Mouse (Mus musculus): Measurements from ENCODE around the gene Sept4. TPM values are rescaled to one million over a fixed set of nuclear protein-coding genes. Genes with fewer than 3 reads are reported as not detected.

Gene Sept4
- total RNA-seq, 2 experiments from 2014 or later: 41.8 to 45.8 TPM

DNA sequence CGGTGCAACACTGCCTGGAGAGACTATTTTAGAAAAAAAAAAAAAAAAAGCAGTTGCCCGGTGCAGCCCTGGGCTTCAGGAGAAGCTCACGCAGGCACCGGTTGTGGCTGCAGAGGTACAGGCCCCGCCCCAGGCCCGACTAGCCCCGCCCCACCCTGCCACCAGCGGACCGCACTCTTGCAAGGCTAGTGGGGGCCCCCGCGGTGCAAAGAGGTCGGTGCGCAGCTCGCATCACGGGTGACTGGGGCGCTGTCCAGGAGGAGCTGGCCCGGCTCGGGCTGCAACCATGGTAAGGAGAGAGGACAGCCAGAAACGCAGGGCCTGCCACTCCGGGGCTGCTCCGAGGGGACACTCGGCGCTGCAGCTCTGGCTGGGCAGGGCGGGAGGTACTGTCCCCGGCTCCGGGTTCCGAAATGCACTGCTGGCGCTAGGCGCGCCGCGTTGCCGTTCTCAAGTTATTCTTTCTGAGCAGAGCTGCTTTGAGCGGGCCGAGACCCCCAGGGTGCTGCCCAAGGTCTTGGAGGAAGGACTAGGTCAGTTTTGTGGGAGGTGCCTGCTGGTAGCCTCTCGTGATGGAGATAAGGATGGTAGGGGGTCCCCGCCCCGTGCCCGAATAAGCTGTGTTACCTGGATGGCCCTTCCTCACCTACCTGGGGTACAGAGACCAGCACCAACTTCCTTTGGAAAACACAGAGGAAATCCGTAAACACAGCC is 9.7 kb downstream of the Sept4 start:
- intact Hi-C loops (cut with DNase I): no loop called here
- DNase-seq: peak; percentile 74 to 75

DNA sequence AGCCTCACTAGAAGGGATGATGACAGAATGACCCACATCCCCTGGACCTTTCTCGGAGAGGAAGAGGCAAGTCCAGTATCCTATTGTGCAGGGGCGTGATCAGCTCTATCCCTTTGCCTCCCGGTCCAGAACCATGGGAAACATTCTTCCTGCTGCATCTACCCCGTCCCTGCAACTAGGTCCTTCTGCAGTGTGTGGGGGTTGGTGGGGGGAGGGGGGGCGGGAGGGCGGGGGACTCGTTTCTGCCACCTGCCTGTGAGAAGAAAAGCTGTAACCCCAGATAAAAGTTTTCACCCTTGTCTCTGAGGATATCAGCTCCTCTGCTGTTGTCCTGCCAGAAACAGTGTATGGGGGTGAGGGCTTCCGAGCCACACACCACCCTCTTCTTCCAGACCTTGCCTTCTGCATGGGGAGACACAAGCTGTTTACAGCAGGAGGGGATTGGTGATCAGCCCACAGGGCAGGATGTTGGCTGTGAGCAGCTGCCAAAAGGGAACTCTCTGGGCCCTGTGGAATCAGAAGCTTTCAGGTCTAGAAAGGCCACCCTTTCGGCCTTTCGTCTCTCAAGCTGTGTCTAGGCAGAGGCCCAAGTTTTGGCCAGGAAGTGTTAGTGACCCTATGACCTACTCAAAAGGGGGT is 10.4 kb downstream of the Sept4 start:
- DNase-seq: peak; percentile 40 to 56
- intact Hi-C loops (cut with DNase I): no loop called here

- no peak for DNase-seq
- intact Hi-C loops (cut with DNase I): no loop called here
These were observed 11.0 kb downstream of the Sept4 start for GRCm38 (mm10) chr11:87579713-87580112.

GRCm38 (mm10) chr11:87580543-87581085 is 11.9 kb downstream of the Sept4 start:
- no peak for DNase-seq
- intact Hi-C loops (cut with DNase I): no loop called here

DNA sequence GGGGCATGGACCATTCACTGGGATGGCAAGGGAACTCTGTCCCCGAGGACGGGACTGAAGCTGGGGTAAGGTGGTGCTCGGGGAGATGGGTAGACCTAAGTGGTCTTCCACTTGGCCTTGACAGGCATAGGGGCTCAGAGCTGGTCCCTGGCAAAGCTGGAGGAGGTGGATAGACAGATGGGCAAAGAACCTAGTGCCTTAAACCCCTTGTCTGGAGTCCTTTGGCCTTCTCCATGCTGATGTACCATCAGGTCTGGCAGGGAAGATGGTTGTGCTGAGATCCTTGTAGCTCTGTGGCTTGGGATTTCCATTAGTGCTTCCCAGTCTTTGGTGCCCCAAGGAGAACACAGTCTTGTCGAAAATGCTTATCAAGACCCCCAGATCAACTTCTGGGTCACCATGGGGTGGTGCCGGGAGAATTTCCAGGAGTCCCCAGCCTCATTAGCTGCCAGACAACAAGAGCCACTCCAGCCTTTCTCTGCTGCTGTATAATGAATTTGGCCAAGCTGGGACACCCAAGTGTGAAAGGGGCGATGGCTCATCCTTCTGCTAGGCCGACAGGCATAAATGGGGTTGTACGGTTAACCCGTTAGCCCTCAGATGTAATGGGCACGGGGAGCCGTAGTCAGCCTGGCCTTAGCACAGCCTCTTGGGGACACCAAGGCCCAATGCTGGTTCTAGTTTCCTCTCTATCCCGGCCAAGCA is 12.6 kb downstream of the Sept4 start:
- intact Hi-C loops (cut with DNase I): no loop called here

DNA sequence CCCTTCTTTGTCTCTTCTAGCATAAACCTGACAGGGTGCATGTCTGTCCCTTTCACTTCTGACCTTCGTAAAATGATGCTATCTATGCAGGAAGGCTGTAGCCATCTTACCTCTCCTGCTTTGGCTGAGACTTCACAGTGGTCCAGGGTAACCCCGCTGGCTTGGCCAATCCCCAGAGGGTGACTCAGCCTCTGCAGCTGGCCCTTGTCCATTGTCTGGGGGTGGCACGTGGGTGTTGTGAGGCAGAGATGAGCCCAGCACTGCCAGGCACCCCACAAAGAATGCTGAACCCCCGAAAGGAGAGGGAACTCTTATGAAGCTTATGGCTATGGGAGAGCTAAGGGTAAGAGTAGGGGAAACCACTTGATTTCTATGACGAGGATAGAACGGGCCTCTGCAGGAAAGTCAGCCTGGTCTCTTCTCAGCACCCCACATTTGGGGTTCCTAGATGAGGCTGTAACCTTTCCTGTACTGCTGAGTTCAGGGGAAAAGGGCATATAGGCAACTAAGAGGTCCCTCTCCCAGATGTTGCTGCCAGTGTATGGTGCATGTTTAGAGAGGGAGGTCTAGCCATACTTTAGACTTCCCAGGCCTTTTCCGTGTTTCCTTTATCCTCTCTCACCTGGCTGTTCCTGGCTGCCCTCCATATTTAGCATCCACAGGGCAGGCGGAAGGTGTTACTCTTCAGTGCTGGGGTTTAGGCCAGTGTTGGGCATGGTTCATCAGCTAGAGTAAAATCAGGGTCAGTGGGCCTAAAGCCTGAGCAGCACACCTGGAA is 13.4 kb downstream of the Sept4 start:
- intact Hi-C loops (cut with DNase I): no loop called here
- no peak for DNase-seq

More for the DNA sequence above, 12.6 kb downstream of the Sept4 start:
- no peak for DNase-seq

DNA sequence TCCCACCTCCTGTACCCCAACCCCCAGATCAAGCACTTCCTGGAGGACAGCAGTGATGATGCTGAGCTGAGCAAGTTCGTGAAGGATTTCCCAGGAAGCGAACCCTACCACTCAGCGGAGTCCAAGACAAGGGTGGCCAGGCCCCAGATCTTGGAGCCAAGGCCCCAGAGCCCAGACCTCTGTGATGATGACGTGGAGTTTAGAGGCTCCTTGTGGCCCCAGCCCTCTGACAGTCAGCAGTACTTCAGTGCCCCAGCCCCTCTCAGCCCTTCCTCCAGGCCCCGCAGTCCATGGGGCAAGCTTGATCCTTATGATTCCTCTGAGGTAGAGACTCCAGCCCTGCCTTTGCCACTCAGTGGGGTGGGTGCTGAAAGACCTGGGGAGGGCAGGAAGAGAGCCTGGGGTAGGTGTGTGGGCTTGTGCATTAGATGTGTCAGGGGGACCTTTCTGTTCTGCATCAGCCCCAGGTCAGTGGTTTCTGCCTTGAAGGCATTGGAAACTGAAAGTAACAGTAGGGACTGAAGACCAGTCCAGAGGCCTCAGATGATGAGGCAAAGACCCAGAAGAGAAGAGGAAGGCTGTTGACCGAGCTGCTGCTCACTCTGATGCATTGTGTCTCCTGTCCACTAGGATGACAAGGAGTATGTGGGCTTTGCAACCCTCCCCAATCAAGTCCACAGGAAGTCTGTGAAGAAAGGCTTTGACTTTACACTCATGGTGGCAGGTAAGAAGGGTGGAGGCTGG is 14.8 kb downstream of the Sept4 start:
- DNase-seq: no peak
- intact Hi-C loops (cut with DNase I): no loop called here

DNA sequence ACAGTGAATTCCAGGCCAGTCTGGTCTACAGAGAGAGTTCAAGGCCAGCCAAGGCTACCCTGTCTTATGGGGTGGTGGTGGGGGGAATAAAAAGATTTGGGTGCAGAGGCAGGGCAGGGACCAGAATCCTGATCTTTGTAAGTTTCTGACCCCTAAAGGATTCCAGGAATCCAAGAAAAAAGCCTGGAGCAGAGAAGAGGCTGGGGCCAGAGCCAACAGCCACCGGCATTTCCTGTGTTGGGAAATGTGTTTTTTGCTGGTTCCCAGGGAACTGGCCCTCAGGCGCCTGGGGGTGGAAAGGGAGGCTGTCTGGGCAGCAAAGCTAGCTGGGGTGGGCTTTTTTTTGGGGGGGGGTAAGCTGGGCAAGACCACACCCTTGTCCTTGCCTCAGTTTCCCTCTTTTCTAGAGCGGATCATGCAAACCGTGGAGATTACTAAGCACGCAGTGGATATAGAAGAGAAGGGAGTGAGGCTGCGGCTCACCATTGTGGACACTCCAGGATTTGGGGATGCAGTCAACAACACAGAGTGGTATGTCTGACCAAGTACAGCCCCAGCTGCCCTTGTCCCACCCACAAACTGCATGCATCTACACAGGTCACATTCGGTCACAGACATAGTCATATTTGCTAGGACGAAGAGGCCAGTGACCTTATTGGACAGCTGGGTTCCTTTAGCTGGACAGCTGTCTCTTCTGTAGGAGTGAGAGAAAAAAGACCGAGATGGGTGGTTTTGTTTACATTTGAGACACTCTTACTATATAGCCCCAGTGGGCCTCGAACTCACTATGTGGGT is 16.2 kb downstream of the Sept4 start:
- intact Hi-C loops (cut with DNase I): no loop called here

GRCm38 (mm10) chr11:87587211-87587874 is 18.6 kb downstream of the Sept4 start:
- intact Hi-C loops (cut with DNase I): no loop called here
- no peak for DNase-seq

More for the DNA sequence above, 16.2 kb downstream of the Sept4 start:
- DNase-seq: peak; percentile 65 to 67

DNA sequence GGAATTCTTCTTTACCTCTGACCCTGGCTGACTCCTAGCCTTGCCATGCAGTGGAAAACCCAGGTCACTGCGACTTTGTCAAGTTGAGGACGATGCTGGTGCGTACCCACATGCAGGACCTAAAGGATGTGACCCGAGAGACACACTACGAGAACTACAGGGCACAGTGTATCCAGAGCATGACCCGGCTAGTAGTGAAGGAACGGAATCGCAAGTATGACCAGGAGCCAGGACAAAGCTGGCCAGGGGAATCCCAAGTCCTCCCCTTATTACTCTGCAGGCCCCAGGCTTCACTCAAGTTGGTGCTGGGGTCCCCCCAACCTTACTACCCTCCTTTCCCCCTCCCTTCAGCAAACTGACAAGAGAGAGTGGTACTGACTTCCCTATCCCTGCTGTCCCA is 20.9 kb downstream of the Sept4 start:
- intact Hi-C loops (cut with DNase I): loop anchor here (5.0 kb wide), 4 partner anchors 67 to 372 kb away; no protein-coding TSS in a partner anchor
- no peak for DNase-seq

DNA sequence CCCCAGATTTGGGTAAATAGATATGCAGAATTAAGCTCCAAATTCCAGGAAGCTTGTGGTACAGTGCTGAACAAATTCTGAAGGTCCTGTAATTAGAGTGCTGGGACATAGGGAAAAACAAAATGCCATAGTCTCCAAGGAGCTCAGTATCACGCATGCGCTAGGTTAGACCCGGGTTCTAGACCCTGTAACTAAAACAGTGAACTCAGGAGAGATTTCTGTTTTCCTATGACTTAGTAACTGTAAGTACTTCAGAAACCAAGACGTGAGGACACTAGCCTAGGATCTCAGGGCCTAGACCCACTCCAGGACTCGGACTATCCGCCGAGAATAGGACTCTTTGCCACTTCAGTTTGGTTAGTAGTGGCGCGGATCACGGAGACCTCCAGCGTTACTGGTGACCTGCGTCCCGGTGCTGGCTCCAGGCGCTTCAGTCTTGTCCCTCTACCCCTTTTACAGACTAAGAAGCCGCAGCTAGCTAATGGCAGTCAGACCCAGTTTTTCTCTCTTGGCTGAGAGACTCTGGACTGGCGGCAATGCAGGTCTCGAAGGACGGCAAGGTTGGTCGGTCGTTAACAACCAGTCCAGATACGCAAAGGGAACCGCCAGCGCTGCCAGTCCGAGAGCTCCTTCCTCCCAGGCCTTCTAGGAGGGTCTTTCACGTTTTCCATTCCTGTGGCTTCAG is 22.3 kb downstream of the Sept4 start:
- intact Hi-C loops (cut with DNase I): loop anchor here (5.0 kb wide), 4 partner anchors 69 to 374 kb away; no protein-coding TSS in a partner anchor
- DNase-seq: peak; percentile 52 to 63

GRCm38 (mm10) chr11:87591526-87592353 is 23.0 kb downstream of the Sept4 start, which contains the start of gene Mtmr4:
TSS of gene Mtmr4 (plus strand) at chr11:87592162.
- intact Hi-C loops (cut with DNase I): loop anchor here (5.0 kb wide), 4 partner anchors 69 to 374 kb away; no protein-coding TSS in a partner anchor
- DNase-seq: peak; percentile 97 to 98

DNA sequence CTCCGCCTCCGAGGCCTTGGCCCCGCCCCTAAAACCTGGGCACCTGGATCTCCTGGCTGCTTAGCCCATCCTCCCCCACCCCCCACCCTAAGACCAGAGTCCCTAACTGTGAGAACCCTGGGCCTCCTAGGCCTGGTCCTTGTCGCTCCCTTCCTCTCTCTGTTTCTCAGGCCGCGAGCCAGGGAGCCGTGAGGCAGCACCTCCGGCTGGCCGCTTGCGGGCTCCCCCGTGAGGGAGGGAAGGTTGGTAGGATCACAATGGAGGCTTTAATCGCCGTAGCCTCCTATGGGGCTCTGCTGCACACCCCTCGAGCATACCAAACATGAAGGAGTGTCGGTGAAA is 23.6 kb downstream of the Sept4 start:
- no peak for DNase-seq
- intact Hi-C loops (cut with DNase I): loop anchor here (5.0 kb wide), 4 partner anchors 70 to 375 kb away; no protein-coding TSS in a partner anchor

DNA sequence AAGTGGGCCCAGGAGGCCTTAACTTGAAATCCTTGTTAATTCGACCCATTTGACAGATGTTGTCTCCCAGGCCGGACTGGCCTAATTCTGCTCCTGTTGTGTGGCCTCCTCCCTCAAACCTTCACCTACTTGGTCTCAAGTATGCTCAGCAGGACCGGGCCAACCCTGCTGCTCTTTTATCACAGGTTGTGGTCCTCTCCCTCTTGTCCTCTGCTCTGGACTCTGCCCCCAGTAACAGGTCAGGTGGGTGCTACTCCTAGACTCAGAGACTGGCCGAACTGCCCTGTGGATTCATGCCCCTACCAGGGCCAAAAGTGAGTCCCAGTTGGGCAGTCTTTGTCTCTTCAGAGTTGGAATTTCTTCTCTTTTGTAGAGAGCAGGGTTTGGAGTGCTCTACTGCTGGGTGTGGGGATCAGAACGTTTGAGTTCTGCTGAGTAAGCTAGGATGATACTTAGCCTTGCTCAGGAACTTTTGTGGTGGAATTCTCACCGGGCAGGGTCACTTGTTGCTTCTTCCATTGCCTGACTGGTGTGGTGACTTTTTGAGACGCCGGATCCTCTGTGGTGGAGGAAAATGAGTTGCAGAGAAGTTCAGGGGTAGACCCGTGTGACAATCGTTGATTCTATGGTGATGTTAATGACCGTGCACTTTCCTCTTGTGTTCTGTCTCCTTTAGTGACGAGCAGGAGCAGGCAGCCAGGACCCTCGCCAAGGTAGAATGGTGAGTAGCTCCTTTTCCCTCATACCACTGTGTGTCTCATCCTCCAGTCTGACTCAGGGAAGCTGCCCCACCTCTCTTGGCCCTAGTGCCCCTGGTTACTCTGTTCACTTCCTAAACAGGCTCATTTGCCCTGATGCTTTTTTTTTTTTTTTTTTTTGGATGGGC is 24.3 kb downstream of the Sept4 start:
- no peak for DNase-seq
- intact Hi-C loops (cut with DNase I): loop anchor here (5.0 kb wide), 4 partner anchors 71 to 376 kb away; no protein-coding TSS in a partner anchor

DNA sequence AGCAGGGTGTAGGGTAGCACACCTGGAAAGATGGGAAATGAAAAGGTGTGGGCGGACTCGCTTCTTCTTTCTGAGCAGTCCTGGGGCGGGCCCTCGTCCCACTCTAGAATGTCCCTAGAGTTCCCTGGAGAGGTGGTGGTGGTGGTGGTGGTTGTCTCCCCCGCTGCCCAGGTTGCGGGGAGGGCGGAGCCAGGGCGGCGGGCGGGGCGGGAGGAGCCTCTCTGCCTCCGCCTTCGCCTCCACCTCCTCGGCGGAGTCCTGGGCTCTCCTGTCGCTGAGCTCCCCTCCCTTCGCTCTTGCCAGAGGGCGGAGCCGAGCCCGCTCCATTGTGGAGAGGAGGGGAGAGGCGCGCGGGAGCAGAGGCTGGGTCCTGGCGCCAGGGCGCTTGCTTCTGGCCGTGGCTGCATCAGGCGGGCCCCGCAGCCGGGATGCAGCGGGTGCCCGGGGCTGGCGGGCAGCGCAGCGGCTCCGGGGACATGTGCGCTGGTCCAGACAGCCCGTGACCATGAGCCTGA is 26.7 kb downstream of the Sept4 start:
- DNase-seq: peak; percentile 79 to 82
- intact Hi-C loops (cut with DNase I): no loop called here
